Mouse (Mus musculus) layer of hippocampus, postnatal 25 days (tissue): ENCODE data around the gene Ube2l6. TPM values are rescaled to one million over a fixed set of nuclear protein-coding genes. Genes with fewer than 3 reads are reported as not detected.
A peak's percentile ranks its signal among the peaks of the same experiment; 100 is the strongest.
"Not testable (repeated sequence)": the region's sequence is repeated elsewhere in the genome, so short reads cannot be mapped to it uniquely, and the experiment has no call there.

Experiments
- DNase-seq, 2 experiments: peaks; one replicate each; pipeline ENCODE4 v3.0.0; 2022; ENCODE audit warnings: mixed read lengths in 2 of 2, low spot score in 1 of 2; ENCODE audit errors: extremely low spot score in 1 of 2
- total RNA-seq, 2 experiments: library from RNA; stranded (reverse); gene quantifications; 2 replicates each; pipeline ENCODE4 v1.2.3; 2021

Ube2l6 gene
- total RNA-seq, 2 experiments from 2014 or later, result 3.9 to 4.3 TPM

DNA sequence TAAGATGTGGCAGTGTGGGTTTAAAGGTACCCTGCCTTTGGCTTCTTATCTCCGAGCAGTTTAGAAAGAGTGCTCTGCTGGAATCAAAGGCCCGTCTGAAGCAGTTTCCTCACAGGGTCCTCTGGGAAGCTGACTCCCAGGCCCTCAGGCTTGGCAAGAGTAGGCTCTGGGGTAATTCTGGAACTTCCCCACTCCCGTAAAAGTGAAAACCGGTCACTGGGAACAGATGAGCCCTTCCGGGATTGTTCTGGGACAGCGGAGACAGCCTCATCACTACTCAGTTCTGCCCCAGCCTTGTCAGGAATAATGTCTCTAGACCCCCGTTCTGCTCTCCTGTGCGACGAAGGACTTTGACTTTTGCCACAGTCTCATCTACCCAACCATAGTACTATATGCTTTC, 8.2 kb upstream of the Ube2l6 start:
- no peak for DNase-seq

DNA sequence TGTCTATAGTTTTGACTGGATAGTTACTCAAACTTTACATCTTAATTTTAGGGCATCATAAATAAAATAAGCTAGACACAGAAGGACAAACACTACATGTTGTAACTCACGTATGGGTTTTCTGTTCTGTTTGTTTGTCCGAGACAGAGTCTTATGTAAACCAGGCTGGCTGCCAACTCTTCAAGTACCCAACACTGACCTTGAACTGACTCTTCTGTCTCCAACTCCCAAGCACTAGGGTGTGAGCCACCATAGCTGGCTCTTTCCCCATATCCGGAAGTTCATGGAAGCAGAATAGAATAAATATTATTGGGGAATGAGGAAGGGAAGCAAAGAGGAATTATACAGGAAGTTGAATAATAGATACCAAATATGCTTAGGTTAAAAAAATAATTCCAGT, 6.1 kb upstream of the Ube2l6 start:
- no peak for DNase-seq

- DNase-seq, result no peak
Observed at GRCm38 (mm10) chr2:84793154-84793553, 5.5 kb upstream of the Ube2l6 start.

GRCm38 (mm10) chr2:84793871-84794270, 4.8 kb upstream of the Ube2l6 start:
- DNase-seq, result no peak

GRCm38 (mm10) chr2:84797833-84798492, 665 bp upstream of the Ube2l6 start:
- peak; percentile 67 to 81 for DNase-seq

DNA sequence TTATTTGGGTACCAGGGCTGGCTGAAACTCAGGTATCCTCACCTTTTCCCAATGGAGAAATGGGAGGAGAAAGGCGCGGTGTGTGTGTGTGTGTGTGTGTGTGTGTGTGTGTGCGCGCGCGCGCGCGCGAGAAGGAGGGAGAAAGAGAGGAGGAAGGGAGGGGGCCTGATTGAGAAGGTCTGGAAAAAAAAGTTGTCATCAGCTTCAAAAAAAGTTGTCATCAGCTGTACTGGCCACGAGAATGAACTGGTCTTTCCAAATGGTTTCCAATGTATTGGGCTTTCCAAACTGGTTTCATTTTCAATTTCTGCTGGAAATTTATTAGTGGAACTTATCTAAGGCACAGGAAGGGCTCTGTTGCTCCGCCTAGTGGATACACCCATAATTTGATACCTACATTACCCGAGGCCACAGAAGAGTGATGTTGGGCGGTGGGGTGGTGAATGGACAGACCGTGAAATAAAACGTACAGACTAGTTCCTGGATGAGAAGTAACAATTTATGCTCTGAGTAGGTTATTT, 473 bp downstream of the Ube2l6 start:
- DNase-seq, result peak; percentile 36 to 55

GRCm38 (mm10) chr2:84800304-84800703, 1.7 kb downstream of the Ube2l6 start:
- no peak for DNase-seq

DNA sequence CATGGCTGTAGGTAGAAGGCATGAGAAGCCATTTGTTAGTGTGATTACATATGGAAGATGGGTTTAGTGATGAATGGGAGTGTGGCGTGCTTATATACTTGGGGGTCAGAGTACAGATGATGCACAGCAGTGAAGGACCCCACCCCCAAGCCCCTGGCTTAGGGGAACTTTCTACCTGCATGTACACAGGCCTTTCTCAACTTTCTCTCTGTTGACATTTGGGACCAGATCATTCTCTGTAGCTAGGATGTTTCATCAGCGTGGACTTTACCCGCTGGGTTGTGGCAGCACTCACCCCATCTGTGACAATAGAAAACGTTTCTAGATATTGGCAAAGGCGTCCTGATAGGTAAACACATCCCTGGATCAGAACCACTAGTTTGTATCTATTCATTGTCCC, 2.6 kb downstream of the Ube2l6 start:
- not testable (repeated sequence) for DNase-seq

DNA sequence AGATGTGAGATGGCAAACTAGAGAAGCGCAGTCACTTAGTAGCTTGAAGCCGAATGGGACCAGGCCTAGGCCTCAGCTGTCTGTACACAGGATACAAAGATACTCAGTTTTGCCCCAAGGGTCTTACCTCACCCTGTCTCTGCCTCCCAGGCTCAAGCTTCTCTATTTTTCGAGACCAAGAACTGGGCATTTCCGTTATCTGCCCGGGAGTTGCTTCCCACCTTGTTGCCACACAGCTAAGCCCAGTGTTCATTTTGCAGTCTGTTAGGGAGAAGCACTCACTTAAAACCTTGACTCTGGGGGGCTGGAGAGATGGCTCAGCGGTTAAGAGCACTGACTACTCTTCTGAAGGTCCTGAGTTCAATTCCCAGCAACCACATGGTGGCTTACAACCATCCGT, 5.3 kb downstream of the Ube2l6 start:
- DNase-seq, result no peak

GRCm38 (mm10) chr2:84806546-84806945, 7.9 kb downstream of the Ube2l6 start:
- DNase-seq, result no peak

DNA sequence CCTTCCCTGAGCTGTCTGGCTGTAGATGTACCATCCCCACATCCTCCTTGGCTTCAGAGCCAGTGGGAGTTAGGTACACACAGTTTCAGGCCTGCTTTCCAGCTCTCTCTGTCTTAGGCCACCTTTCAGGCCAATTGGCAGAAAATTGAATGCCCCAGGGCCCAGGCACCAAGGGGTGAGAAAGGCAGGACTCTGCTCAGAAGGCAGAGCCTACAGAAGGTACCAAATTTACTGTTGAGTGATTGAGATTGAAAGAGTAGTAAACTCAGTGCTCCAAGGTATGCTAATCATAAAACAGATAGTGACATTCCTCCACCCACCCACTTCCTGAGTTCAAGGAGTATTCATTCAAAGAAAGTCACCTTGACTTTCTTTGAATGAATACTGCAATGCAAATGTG, 10.7 kb downstream of the Ube2l6 start:
- DNase-seq, result no peak

- DNase-seq, result no peak
Observed at GRCm38 (mm10) chr2:84810526-84810885, 11.9 kb downstream of the Ube2l6 start.

- peak; percentile 69 to 87 for DNase-seq
Observed at GRCm38 (mm10) chr2:84810886-84811577, 12.4 kb downstream of the Ube2l6 start.

- no peak for DNase-seq
Observed at GRCm38 (mm10) chr2:84811880-84812279, 13.3 kb downstream of the Ube2l6 start.

DNA sequence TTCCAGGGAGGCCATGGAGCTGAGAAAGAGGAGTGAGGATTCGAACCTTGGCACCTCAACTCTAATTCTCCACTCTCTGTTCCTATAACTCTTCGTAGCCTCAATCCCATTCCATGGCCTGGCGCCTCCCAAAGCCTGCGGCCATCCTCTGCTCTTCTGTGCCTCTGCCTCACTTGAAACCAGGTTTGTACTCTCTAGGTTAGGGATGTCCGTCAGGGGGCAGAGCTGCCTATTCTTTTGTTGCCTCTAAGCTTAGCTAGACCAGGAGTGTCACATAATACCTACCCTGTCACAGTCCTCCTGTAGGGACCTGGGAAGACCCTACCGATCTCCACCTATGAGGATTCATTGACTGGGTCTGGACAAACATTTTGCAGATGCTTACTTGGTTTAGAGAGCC, 14.0 kb downstream of the Ube2l6 start:
- no peak for DNase-seq

DNA sequence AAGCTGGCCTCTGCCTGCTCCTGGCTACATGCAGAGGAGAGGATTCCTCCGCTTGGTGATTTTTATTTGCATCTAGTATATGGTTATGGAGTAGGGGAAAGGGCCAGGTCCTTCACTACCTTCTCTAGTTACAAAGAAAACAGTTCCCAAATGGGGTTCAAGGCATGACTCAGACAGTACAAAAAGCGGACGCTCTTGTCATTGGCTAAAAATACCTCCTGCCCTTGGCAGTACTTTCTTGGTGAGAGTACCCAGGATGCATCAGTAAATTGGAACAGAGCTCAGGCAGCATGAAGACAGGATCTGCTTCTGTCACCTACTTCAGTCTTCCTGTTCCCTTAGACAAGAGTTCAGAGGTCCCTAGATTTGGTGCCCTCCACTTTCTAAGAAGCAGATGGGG, 21.2 kb downstream of the Ube2l6 start:
- no peak for DNase-seq

- DNase-seq, result no peak
Observed at GRCm38 (mm10) chr2:84822552-84822951, 23.9 kb downstream of the Ube2l6 start, which contains the start of gene Smtnl1. Gene Smtnl1, minus strand, starts transcription at chr2:84822652.

GRCm38 (mm10) chr2:84823237-84823636, 24.6 kb downstream of the Ube2l6 start:
- DNase-seq, result no peak

DNA sequence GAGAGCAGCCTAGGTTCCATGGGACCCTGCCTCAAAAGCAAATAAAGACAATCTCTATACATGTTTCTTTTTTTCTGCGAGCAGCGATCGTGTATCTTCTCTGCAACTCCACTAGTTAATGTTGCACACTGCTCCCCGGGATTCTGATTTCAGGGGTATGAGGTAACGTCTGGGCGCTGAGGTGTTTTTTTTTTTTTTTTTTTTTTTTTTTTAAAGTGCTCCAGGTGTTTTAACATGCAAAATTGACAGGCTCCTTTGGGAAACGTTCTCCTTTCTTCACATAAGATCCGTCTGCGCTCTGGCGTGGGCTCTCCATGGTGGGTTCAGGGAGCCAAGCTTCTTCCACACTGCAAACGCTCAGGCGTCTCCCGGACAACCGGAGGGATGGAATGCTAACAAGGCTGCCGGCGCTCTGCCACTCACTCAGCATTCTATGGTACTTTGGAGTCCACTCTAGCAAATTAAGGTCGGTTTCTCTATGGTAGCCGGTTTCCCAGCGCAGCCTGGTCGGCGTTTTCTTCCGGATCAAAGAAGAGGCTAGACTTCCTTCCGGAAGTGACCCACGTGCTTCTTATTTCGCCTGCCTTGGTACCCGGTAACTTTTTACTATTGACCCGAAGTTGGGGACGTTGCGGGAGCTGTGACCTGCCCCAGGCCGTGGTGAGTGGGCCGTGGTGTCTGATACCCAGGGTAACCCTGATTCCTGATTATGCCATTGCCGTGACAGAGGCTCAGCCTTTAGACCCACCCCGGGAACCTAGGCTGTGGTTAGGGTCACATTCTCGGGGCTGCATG, 28.1 kb downstream of the Ube2l6 start, which contains the start of gene Timm10:
Gene Timm10 (plus strand): TSS at position 510 of the 795 bp plus-strand sequence.
- peak; percentile 67 to 72 for DNase-seq

GRCm38 (mm10) chr2:84827283-84827920, 28.8 kb downstream of the Ube2l6 start:
- DNase-seq, result no peak
